Mouse (Mus musculus): ENCODE measurements around the gene Rps6ka1.
"Not testable (repeated sequence)": the region's sequence is repeated elsewhere in the genome, so short reads cannot be mapped to it uniquely, and the experiment has no call there.

The Rps6ka1 gene

DNA sequence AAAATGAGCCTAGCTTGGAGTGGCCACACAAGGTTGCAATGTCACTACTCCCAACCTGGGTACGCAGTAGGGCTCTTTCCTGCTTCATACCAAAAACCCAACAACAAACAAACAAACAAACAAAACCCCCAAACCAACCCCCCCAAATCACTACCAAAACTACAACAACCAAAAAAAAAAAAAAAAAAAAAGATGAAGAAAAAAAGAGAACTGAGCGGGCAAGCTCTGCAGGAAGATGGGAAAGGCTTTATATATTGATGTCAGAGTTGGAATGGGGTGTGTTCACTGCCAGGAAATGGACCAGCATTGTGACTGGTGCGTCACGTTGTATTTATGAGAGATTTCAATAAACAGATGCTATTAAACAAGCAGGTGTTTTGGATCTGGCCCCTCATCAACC lies 33.0 kb downstream of the Rps6ka1 start:
- DNase-seq: no peak

- DNase-seq: no peak
These were observed 34.0 kb downstream of the Rps6ka1 start for GRCm38 (mm10) chr4:133853630-133854029.

DNA sequence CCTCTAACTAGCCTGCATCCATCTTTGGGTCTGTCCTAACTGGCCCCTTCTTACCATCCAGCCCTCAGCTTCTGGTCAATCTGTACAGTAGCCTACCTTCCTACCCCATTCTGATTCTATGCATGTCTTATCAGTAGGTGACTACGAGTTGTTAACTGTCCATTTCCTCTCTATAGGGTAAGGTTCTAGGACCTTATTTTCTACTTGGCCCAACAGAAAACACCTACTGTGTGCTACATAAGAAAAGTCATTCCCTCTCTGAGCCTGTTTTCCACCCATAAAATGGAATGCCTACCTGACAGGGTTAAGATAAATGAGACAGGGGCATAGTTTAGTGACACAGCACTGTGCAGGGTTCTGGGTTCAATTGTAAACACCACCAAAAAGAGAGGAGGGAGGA lies 41.0 kb downstream of the Rps6ka1 start:
- no peak for DNase-seq

DNA sequence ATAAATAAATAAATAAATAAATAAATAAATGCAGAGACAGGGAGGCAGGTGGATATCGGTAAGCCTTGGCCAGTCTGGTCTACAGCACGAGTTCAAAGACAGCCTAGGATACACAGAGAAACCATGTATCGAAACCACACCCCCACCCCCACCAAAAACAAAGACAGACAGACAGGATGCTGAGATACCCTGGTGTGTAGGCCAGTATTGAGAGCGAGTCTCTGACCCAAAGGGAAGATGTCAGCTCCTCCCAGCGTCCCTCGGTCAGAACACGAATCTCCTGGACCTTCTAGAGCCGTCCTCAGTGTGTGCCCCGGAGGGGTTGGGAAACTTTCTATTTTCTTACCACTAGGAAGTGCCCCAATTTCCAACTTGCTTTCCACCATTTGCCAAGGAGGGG lies 42.5 kb downstream of the Rps6ka1 start:
- no peak for DNase-seq

DNA sequence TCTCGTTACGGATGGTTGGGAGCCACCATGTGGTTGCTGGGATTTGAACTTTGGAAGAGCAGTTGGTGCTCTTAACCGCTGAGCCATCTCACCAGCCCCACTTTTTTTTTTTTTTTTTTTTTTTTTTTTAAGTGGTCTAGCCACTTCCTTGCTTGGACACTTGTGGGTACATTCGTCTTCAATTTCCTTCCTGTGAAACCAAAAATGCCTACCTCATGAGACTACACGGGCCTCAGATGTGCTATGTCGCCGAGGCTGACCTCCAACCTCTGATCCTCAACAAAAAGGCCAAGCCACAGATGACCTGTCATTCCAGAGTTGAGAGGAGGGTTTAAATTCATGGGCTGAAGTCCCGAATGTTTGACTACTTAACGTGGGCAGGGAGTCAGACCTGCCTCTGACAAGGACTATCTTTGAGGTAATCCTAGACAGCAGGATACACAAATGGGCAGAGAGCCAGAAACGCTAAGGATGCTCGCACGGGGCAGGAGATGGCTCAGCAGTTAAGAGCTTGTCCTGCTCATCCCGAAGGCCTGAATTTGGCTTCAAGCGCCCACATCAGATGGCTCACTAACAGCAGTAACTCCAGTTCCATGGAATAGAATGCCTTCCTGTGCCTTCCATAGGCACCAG lies 43.3 kb downstream of the Rps6ka1 start:
- no peak for DNase-seq

DNA sequence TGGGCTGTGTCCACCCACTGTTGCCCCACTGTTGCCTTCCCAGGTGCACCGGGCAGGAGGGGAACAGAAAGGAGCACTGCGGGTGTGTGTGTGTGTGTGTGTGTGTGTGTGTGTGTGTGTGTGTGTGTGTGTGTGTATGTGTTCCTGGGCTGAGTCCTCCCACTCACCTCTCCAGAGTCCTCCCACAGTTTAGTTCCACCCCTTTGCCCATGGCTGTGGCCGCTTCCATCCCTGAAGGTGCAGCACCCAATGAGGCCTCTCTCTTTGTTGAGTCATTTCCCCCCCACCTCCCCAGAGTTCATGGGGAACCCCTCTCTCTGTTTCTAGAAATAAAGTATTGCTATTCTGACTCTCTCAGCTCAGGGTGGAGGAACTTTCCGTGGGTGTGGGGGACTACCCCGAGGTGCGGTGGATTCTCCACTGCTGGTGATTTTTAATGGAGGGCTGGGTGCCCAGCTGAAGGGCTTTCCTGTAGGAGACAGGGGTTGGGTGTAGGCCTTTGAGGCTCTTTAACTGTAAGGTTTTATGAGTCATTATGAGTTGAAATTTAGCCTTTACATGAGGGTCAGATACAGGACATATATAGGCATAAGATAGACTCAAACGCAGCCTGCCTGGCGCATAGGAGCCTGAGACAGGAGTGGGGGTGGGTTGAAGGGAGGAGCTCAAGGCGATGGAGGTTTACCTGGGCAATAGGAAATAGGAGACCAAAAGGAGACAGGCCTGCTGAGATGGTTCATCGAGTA lies 44.4 kb downstream of the Rps6ka1 start:
- DNase-seq: no peak

- not testable (repeated sequence) for DNase-seq
These were observed 45.7 kb downstream of the Rps6ka1 start for GRCm38 (mm10) chr4:133841756-133842483.

- DNase-seq: no peak
These were observed 46.6 kb downstream of the Rps6ka1 start for GRCm38 (mm10) chr4:133841035-133841434.

DNA sequence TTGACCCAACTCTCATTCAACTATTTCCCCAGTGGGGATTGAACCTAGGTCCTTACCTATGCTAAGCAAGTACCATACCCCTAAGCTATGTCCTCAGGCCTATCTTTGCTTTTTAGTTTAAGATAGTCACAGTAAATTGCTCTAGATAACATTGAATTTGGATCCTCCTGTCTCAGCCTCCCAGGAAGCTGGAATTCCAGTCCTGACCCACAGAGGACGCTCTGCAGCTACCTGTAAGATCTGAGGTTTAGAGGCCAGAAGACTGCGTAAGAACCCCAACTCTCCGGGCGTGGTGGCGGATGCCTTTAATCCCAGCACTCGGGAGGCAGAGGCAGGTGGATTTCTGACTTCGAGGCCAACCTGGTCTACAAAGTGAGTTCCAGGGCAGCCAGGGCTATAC lies 47.1 kb downstream of the Rps6ka1 start:
- DNase-seq: no peak

- no peak for DNase-seq
These were observed 48.2 kb downstream of the Rps6ka1 start for GRCm38 (mm10) chr4:133839385-133839826.

- peak; percentile 40 for DNase-seq
These were observed 51.0 kb downstream of the Rps6ka1 start for GRCm38 (mm10) chr4:133836575-133836974.

DNA sequence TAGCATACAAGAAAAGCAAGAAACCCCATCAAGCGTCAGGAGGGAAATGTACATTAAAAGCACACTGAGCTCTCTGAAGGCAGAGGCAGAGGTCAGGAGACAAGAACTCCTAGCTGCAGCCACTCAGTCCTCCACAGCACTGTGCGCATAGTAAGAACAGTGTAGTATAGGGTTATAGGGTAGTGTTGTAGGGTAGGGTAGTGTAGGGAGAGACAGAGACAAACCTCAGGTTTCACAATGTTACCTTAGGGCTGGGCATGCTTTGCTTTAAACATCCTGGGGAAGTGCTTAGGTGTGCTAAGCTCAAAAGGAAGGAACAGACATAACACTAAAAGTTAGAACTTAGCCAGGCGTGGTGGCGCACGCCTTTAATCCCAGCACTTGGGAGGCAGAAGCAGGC lies 52.4 kb downstream of the Rps6ka1 start:
- no peak for DNase-seq

DNA sequence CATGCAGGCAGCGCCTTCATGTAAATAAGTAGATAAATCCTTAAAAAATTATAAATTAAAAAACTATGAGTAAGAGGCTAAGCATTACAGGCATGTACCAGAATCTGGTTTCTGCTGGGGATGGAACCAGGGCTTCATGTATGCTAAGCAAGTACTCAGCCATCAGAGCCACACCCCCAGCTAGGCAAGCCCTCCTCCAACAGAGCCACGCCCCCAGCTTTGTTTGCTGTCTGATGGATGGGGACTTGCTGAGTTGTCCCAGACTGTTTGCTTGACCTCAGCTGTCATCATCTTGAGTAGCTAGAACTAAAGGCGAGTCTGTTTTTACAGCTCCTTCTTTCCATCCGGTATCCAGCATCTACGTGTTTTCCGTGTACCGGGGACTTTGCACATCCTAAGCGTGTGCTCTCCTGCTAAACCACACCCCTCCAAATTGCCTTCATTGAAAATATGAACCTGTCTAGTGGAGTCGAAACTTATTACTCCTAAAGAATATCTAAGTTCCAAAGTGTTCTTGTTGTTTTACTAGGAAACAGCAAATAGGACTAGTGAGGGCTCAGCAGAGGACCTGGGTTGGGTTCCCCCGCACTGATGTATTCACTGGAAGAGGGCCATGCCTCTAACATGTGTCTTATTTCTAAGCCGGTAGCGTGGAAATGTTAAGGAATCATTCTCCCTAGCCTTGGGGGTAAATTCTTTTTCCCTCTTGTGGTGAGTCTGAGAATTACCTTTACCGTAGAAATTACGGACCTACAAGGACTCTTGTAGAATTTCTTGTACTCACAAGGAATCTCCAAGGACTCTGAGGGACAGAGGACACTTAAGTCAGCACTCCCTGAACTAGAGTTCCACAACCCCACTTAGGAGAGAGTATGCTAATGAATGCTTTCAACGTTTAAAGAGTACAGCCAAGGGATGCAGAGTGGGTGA lies 54.4 kb downstream of the Rps6ka1 start:
- peak; percentile 34 for DNase-seq

- DNase-seq: no peak
These were observed 57.1 kb downstream of the Rps6ka1 start for GRCm38 (mm10) chr4:133830453-133830852.

DNA sequence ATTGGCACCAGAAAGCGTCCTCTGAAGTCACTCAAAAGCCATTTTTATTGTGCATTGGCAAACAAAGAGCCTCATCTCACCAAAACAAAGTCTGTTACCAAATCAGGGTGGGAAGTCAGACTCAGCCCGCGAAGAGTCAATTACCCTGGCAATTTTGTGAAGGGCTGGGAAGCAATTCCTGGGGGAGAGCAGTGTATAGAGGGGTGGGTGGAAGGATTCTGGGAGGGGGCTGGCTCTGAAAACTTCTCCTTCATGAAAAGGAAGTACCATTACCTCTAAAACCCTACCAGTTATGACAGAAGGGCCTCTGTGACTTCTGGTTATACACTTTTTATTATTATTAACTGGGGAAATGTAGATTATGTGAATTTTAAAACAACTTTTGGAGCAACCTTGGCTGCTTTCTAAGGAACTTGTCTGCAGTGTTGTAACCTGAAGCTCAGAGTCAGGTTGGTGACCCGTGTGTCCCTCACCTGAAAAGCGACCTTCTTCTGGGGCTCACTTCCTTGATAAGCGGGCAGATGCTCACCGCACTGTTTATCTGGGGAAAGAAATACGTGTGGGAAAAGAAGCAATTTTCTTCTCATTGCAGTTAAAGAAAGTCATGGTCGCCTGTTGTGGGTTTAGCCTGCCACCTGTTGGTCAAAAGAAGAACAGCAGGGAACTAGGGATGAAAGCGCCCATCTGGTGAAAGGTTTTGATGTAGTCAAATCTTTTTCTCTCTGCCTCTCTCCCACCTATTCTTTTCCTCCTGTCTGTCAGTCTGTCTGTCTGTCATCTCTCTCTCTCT lies 58.1 kb downstream of the Rps6ka1 start:
- DNase-seq: peak; percentile 84

DNA sequence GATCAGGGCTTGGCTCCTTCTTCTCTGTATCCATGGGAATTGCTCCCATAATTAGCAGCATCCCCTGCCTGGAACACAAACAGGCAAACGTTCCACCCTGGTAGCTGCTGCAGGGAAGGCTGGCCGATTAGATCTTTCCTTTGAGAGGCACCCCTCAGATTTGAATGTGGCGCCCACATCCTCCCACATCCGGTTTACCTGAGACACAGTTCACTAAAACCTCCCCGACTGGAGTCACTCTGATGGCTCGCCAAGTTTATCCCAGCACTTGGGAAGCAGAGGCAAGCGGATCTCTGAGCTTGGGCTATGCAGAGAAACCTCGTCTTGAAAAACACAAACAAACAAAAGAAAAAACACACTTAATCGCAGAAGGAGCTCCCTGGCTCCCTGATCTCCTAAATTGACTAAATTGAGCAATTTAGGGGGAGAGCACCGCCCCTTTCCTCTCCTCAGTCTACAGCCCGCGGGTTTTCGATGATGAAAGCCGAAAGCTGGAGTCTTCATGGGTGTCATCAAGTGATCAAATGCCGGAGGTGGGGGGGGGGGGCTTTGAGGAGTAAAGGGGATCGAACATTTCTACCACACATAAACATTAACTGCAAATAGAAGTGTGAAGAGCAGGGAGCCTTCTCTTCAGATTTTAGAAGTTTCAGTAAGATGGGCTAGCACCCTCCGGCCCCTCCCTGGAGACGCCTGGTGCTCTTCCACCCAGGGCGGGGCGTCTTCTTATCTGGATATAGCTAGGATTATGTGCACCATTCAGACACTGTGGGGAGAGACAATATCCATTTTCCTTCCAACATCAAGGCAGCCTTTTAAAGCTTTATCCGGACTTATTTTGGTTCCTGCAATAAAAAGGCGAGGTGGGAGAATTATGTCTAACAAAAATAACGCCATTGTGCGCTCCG lies 59.5 kb downstream of the Rps6ka1 start:
- DNase-seq: no peak

- no peak for DNase-seq
These were observed 60.2 kb downstream of the Rps6ka1 start for GRCm38 (mm10) chr4:133827354-133827753.

DNA sequence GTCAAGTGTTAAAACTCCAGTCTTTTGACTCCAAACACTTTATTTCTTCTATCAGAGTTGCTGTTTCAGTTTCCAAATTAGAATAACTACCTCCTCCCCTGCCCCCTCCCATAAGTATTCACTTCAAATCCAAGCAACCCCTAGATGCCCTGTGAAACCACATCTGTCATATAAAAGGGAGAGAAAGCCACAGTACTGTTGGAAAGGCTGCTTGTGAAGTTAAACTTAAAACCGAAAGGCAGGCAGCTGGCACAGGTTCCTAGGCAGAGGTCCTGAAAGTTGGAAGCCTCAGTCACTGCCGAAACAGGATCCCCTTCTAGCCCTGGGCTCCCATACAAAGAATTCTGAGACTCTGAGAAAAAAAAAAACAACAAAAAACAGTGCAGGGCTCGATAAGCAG lies 61.9 kb downstream of the Rps6ka1 start:
- DNase-seq: peak; percentile 58

GRCm38 (mm10) chr4:133820806-133821560 lies 66.6 kb downstream of the Rps6ka1 start:
- peak; percentile 65 for DNase-seq

GRCm38 (mm10) chr4:133820166-133820565 lies 67.4 kb downstream of the Rps6ka1 start:
- peak; percentile 74 for DNase-seq

All from kidney, adult 9 months (tissue).